Mouse (Mus musculus): ENCODE data around the gene Mreg. TPM values are rescaled to one million over a fixed set of nuclear protein-coding genes. Genes with fewer than 3 reads are reported as not detected.

Mreg gene
- polyA plus RNA-seq, 1 experiment from 2014 or later, result 2.7 TPM

DNA sequence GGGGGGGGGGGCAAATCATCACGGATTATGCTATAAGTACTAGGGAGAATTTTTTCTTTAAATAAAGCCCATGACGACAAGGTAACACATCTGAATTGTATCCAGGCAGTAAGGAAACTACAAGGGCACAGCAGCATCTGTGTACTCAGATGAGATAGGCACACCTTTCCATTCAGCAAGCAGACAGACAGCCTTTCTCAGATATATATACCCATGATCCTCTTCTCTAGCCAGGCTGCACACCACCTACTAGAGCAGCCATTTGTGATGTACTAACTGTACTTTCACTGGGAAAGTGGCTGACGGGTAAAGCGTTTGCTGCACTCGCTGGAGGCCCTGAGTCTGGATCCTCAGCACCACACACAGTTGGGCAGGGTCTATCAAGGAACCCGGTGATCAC is 28.6 kb downstream of the Mreg start:
- no peak overlapping the region for H3K9ac ChIP-seq (ENCODE audit: low read length)
- H3K9me3 ChIP-seq (ENCODE audit: control insufficient read depth, low read length), result no peaks in the 10 kb centered on the region
- ATAC-seq (ENCODE audit: low read depth), result peak; percentile 16; the same call in 1 of the 2 replicates
- WGBS, result 47% methylated on average over 6 of the region's 6 CpGs
- no peaks in the 10 kb centered on the region for H3K36me3 ChIP-seq (ENCODE audit: control insufficient read depth, insufficient read depth, low read length)
- H3K27ac ChIP-seq (ENCODE audit: low read length), result no peak overlapping the region
- peaks cover 3% of the 10 kb centered on the region for H3K4me1 ChIP-seq (replicated peaks; ENCODE audit: control insufficient read depth, insufficient read depth, low read length)
- H3K27me3 ChIP-seq (ENCODE audit: control insufficient read depth, insufficient read depth, low read depth, low read length), result no peaks in the 10 kb centered on the region
- H3K4me3 ChIP-seq (ENCODE audit: low read length), result no peak overlapping the region
- no peak overlapping the region; the same call in 1 of the 2 replicates for H3K4me2 ChIP-seq (ENCODE audit: low read depth, low read length)

DNA sequence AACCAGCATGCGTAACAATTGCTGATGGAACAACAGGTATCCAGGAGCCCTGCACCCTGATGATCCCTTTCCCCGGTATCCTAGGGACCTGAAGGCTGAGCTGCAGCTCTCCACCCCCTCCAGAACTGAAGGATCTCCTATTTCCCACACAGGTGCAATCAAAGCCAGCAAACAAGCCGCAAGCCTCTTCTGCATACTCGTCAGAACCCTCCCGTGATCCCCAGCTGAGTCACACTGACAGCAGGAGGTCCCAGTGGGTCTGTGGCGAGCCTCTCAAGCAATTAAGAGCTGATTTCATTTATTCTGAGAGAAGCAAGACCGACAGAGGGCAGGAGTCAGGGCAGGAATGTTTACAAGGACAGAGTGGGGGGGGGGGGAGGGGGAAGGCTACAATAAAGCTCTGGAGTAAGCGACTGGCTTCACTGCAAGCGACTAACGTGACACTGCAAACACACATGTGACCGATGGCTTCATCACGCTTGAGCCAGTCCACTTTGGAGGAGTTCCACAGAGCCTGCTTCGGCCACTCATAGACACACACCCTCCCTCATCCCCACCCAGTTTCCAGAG is 29.1 kb downstream of the Mreg start:
- Histone ChIP-seq H3K27ac (ENCODE audit: low read length) (no peak overlapping the region), H3K9me3 (ENCODE audit: control insufficient read depth, low read length) (no peaks in the 10 kb centered on the region), H3K36me3 (ENCODE audit: control insufficient read depth, insufficient read depth, low read length) (no peaks in the 10 kb centered on the region), H3K4me1 (replicated peaks; ENCODE audit: control insufficient read depth, insufficient read depth, low read length) (peaks cover 3% of the 10 kb centered on the region), H3K4me3 (ENCODE audit: low read length) (0 out of 2 replicates have a peak overlapping the region, but pooled peaks have one; percentile 9), H3K27me3 (ENCODE audit: control insufficient read depth, insufficient read depth, low read depth, low read length) (no peaks in the 10 kb centered on the region), H3K9ac (ENCODE audit: low read length) (0 out of 2 replicates have a peak overlapping the region, but pooled peaks have one; percentile 5), H3K4me2 (ENCODE audit: low read depth, low read length) (peak overlapping the region; percentile 46)
- peak; percentile 77 for ATAC-seq (ENCODE audit: low read depth)
- WGBS, result 6% methylated on average over 13 of the region's 13 CpGs

DNA sequence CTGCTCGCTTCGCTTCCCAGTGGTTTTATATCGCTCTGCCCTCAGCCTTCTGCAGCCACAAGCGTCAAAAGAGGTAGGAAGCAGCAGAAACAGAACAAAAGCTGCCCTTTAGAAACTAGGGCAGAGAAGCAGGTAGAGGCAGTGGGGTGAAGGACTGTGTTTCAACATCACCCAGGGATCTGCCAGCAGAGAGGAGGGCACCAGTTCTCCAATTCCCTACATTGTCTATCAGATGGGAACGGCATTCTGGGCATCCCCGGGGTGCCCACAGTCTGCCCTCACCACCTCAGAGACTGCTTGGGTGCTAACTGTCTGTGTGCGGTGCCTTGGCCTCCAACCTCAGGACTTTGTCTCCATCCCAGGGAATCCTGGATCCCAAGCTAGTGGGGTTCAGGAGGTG is 32.2 kb downstream of the Mreg start:
- H3K9me3 ChIP-seq (ENCODE audit: control insufficient read depth, low read length), result no peaks in the 10 kb centered on the region
- no peaks in the 10 kb centered on the region for H3K27me3 ChIP-seq (ENCODE audit: control insufficient read depth, insufficient read depth, low read depth, low read length)
- H3K9ac ChIP-seq (ENCODE audit: low read length), result no peak overlapping the region
- whole genome bisulfite sequencing, result 84% methylated on average over 7 of the region's 7 CpGs
- no peak overlapping the region for H3K4me2 ChIP-seq (ENCODE audit: low read depth, low read length)
- no peaks in the 10 kb centered on the region for H3K36me3 ChIP-seq (ENCODE audit: control insufficient read depth, insufficient read depth, low read length)
- H3K27ac ChIP-seq (ENCODE audit: low read length), result no peak overlapping the region
- H3K4me3 ChIP-seq (ENCODE audit: low read length), result no peak overlapping the region
- peaks cover 3% of the 10 kb centered on the region for H3K4me1 ChIP-seq (replicated peaks; ENCODE audit: control insufficient read depth, insufficient read depth, low read length)
- ATAC-seq (ENCODE audit: low read depth), result no peak

DNA sequence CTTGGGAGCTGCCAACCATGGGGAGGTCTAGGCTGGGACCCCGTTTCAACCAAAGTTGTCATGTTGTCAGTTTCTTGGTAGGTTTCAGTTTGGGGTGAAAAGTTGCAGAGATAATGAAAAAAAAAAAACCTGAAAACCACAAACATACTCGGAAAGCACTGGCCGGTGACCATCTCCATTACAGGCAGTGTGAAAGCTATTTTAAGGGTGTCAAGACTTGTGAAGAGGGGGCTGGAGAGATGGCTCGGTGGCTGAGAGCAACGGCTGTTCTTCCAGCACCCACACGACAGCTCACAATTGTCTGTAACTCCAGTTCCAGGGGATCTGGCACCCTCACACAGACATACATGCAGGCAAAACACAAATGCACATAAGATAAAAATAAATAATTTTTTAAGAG is 35.9 kb downstream of the Mreg start:
- Histone ChIP-seq H3K4me2 (ENCODE audit: low read depth, low read length) (no peak overlapping the region), H3K9ac (ENCODE audit: low read length) (no peak overlapping the region), H3K9me3 (ENCODE audit: control insufficient read depth, low read length) (no peaks in the 10 kb centered on the region), H3K27me3 (ENCODE audit: control insufficient read depth, insufficient read depth, low read depth, low read length) (no peaks in the 10 kb centered on the region), H3K4me3 (ENCODE audit: low read length) (no peak overlapping the region), H3K36me3 (ENCODE audit: control insufficient read depth, insufficient read depth, low read length) (no peaks in the 10 kb centered on the region), H3K27ac (ENCODE audit: low read length) (no peak overlapping the region), H3K4me1 (replicated peaks; ENCODE audit: control insufficient read depth, insufficient read depth, low read length) (no peaks in the 10 kb centered on the region)
- WGBS, result 51% methylated on average over 6 of the region's 6 CpGs
- ATAC-seq (ENCODE audit: low read depth), result no peak

DNA sequence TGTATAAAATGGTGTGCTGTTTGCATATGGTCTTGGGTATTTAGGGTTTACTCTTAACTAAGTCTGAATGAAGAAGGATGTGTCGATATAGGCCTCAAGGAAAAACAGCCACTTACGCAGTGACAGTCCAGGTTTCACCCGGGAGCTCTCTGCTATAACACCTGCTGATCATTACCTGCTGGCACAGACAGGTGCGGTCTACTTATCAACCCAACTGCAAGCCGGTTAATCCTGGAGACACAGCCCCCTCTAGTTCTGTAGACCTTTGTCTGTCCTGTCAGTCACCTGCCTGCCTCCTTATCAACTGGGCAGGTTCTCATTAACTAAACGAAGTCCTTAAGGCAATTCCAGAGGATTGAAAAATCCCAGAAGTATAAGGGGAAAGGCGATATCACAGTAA is 37.9 kb downstream of the Mreg start:
- no peak for ATAC-seq (ENCODE audit: low read depth)
- WGBS, result 59% methylated on average over 7 of the region's 7 CpGs
- Histone ChIP-seq H3K4me3 (ENCODE audit: low read length) (no peak overlapping the region), H3K9me3 (ENCODE audit: control insufficient read depth, low read length) (no peaks in the 10 kb centered on the region), H3K4me1 (replicated peaks; ENCODE audit: control insufficient read depth, insufficient read depth, low read length) (no peaks in the 10 kb centered on the region), H3K9ac (ENCODE audit: low read length) (no peak overlapping the region), H3K36me3 (ENCODE audit: control insufficient read depth, insufficient read depth, low read length) (no peaks in the 10 kb centered on the region), H3K27ac (ENCODE audit: low read length) (no peak overlapping the region), H3K27me3 (ENCODE audit: control insufficient read depth, insufficient read depth, low read depth, low read length) (no peaks in the 10 kb centered on the region), H3K4me2 (ENCODE audit: low read depth, low read length) (no peak overlapping the region)

DNA sequence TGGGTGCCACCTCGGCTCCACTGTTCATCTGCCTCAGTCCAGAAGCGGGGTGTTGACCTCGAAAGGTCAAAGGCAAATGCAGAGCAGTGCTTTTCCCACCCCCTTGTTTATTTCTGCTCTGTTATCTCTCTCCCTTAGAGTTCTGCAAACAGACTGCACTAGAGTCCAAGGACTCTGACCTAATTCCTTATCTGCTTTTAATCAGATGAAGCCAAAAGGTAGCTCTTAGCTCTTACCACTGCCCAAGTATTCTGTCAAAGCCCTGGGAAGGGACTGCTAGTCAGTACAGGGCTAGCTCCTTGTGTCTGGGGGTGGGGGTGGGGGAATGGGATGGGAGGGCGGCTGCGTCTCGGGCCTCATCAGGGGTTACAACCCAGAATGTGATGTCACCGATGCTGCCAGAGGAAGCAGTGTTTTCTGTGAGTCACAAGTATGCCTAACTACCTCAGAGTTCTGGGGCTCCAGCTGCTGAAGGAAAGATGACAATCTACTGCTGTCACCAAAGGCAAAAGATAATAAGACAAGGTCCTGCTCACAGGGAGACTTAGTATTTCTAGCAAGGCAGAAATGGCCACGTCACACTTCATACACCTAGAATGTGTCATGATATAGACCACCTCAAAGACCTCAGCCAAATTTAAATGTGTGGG is 38.6 kb downstream of the Mreg start:
- no peaks in the 10 kb centered on the region for H3K27me3 ChIP-seq (ENCODE audit: control insufficient read depth, insufficient read depth, low read depth, low read length)
- 35% methylated on average over 8 of the region's 8 CpGs for WGBS
- H3K36me3 ChIP-seq (ENCODE audit: control insufficient read depth, insufficient read depth, low read length), result no peaks in the 10 kb centered on the region
- H3K9me3 ChIP-seq (ENCODE audit: control insufficient read depth, low read length), result no peaks in the 10 kb centered on the region
- no peak overlapping the region for H3K9ac ChIP-seq (ENCODE audit: low read length)
- H3K4me2 ChIP-seq (ENCODE audit: low read depth, low read length), result no peak overlapping the region
- no peak for ATAC-seq (ENCODE audit: low read depth)
- H3K27ac ChIP-seq (ENCODE audit: low read length), result no peak overlapping the region
- no peak overlapping the region for H3K4me3 ChIP-seq (ENCODE audit: low read length)
- H3K4me1 ChIP-seq (replicated peaks; ENCODE audit: control insufficient read depth, insufficient read depth, low read length), result no peaks in the 10 kb centered on the region

DNA sequence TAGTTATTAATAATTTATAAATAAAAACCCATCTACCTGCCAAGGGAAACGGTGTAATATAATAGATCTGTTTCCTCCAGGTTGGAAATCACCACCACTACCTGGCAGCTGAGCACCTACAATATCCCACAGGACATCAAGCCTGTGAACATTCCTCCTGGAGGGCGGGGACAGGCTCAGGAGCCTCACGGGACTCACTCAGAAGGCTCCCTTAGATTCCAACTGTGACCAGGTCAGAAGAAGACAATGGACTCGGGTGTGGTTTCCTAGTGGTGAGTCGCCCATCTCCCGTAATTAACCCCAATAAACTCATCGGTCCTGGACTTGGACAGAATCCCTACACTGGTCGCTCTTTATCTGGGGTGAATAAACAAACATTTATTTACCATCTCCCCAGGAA is 39.3 kb downstream of the Mreg start:
- no peak for ATAC-seq (ENCODE audit: low read depth)
- no peaks in the 10 kb centered on the region for H3K4me1 ChIP-seq (replicated peaks; ENCODE audit: control insufficient read depth, insufficient read depth, low read length)
- no peak overlapping the region for H3K4me2 ChIP-seq (ENCODE audit: low read depth, low read length)
- H3K36me3 ChIP-seq (ENCODE audit: control insufficient read depth, insufficient read depth, low read length), result no peaks in the 10 kb centered on the region
- 62% methylated on average over 8 of the region's 8 CpGs for WGBS
- no peak overlapping the region for H3K27ac ChIP-seq (ENCODE audit: low read length)
- no peak overlapping the region for H3K4me3 ChIP-seq (ENCODE audit: low read length)
- H3K9ac ChIP-seq (ENCODE audit: low read length), result no peak overlapping the region
- H3K27me3 ChIP-seq (ENCODE audit: control insufficient read depth, insufficient read depth, low read depth, low read length), result no peaks in the 10 kb centered on the region
- H3K9me3 ChIP-seq (ENCODE audit: control insufficient read depth, low read length), result no peaks in the 10 kb centered on the region

DNA sequence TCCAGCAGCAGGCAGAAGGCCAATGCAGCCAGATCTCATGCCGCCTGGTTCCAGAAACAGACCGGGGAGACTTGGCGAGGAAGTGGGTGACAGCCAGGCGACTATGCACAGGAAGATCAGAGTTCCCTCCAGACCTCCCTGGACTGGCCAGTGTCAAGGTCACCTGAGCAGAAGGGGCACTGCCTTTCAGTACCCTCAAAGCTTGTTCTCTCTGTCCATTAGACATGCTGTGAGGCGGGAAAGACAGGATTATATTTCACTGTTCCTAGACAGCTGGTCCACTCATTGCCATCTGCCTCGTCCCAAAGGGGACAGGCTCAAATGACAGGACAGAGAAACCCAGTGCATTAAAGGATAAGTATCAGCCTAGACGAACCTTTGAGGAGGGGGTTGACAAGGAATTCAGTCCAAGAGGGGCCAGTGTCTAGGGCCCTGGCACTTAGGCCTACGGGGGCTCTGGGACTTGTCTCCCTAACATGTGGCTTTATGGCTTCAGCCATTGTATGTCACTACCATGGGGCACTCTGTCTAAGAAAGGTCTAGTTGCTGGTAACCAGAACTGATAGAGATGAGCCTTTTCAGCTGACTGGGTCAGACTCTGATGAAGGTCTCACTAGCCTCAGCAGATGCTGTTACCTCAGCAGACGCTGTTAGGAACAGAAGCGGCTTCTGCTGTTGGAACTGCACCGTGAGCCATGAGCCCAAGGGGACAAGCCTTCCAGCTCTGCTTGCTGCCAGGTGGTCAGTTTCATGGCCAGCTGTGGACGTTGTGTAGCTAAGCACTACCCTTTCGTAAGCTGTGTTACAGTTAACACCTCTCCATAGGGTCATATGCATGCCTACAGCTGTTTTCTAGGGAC is 40.9 kb downstream of the Mreg start:
- Histone ChIP-seq H3K36me3 (ENCODE audit: control insufficient read depth, insufficient read depth, low read length) (no peaks in the 10 kb centered on the region), H3K27me3 (ENCODE audit: control insufficient read depth, insufficient read depth, low read depth, low read length) (no peaks in the 10 kb centered on the region), H3K4me3 (ENCODE audit: low read length) (no peak overlapping the region), H3K9ac (ENCODE audit: low read length) (no peak overlapping the region), H3K27ac (ENCODE audit: low read length) (no peak overlapping the region), H3K4me2 (ENCODE audit: low read depth, low read length) (no peak overlapping the region), H3K4me1 (replicated peaks; ENCODE audit: control insufficient read depth, insufficient read depth, low read length) (no peaks in the 10 kb centered on the region), H3K9me3 (ENCODE audit: control insufficient read depth, low read length) (no peaks in the 10 kb centered on the region)
- no peak for ATAC-seq (ENCODE audit: low read depth)
- WGBS, result 70% methylated on average over 13 of the region's 13 CpGs

DNA sequence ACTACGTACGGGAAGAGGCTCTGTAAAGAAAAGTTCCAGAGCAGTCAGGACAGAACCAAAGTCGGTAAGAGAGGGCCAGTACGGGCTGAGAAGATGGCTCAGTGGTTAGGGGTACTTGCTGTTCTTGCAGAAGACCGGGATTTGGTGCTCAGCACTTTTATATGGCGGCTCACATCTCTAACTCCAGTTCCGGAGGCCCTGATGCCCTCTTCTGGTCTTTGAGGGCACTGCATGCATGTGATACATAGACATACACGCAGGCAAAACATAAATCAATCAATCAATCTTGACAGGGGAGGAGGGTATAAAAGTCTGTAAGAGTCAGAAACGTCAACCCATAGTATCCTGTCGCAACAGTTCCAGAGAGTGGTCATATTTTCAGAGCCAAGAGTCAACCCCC is 45.1 kb downstream of the Mreg start:
- Histone ChIP-seq H3K9ac (ENCODE audit: low read length) (no peak overlapping the region), H3K27ac (ENCODE audit: low read length) (no peak overlapping the region), H3K4me3 (ENCODE audit: low read length) (no peak overlapping the region), H3K36me3 (ENCODE audit: control insufficient read depth, insufficient read depth, low read length) (no peaks in the 10 kb centered on the region), H3K9me3 (ENCODE audit: control insufficient read depth, low read length) (no peaks in the 10 kb centered on the region), H3K4me2 (ENCODE audit: low read depth, low read length) (no peak overlapping the region), H3K4me1 (replicated peaks; ENCODE audit: control insufficient read depth, insufficient read depth, low read length) (no peaks in the 10 kb centered on the region), H3K27me3 (ENCODE audit: control insufficient read depth, insufficient read depth, low read depth, low read length) (no peaks in the 10 kb centered on the region)
- no peak for ATAC-seq (ENCODE audit: low read depth)
- 90% methylated on average over 10 of the region's 10 CpGs for WGBS
